Mouse (Mus musculus) retina, adult 2 months (tissue): Measurements from ENCODE around the gene Zfp672.
A peak's percentile ranks its signal among the peaks of the same experiment; 100 is the strongest.
"Not testable (repeated sequence)": the region's sequence is repeated elsewhere in the genome, so short reads cannot be mapped to it uniquely, and the experiment has no call there.

ENCODE experiments used
- DNase-seq: peaks from one replicate; pipeline ENCODE4 v3.0.0-alpha.2; 2012; ENCODE audit warnings: low read depth, low spot score

Gene Zfp672

GRCm38 (mm10) chr11:58324614-58325229 is 5.4 kb downstream of the Zfp672 start:
- no peak for DNase-seq

GRCm38 (mm10) chr11:58323570-58324340 is 6.4 kb downstream of the Zfp672 start:
- DNase-seq: no peak

- DNase-seq: peak; percentile 94
These were observed 7.1 kb downstream of the Zfp672 start for GRCm38 (mm10) chr11:58322824-58323569.

GRCm38 (mm10) chr11:58316768-58317390 is 13.3 kb downstream of the Zfp672 start:
- no peak for DNase-seq

- no peak for DNase-seq
These were observed 13.8 kb downstream of the Zfp672 start for GRCm38 (mm10) chr11:58316344-58316743.

- no peak for DNase-seq
These were observed 14.5 kb downstream of the Zfp672 start for GRCm38 (mm10) chr11:58315536-58316168.

- no peak for DNase-seq
These were observed 16.1 kb downstream of the Zfp672 start for GRCm38 (mm10) chr11:58314069-58314468.

- DNase-seq: no peak
These were observed 21.5 kb downstream of the Zfp672 start for GRCm38 (mm10) chr11:58308661-58309060.

GRCm38 (mm10) chr11:58307411-58308080 is 22.6 kb downstream of the Zfp672 start:
- no peak for DNase-seq

- peak; percentile 79 for DNase-seq
These were observed 23.3 kb downstream of the Zfp672 start, which contains the start of gene Zfp692 for GRCm38 (mm10) chr11:58306860-58307308. Gene Zfp692, plus strand, starts transcription at chr11:58307069.

GRCm38 (mm10) chr11:58305299-58305698 is 24.8 kb downstream of the Zfp672 start:
- not testable (repeated sequence) for DNase-seq

- DNase-seq: no peak
These were observed 26.5 kb downstream of the Zfp672 start for GRCm38 (mm10) chr11:58303594-58303993.

- no peak for DNase-seq
These were observed 27.2 kb downstream of the Zfp672 start for GRCm38 (mm10) chr11:58302774-58303445.

- DNase-seq: peak; percentile 89
These were observed 28.0 kb downstream of the Zfp672 start for GRCm38 (mm10) chr11:58301837-58302754.

- no peak for DNase-seq
These were observed 29.1 kb downstream of the Zfp672 start for GRCm38 (mm10) chr11:58301057-58301456.

GRCm38 (mm10) chr11:58297396-58297795 is 32.7 kb downstream of the Zfp672 start:
- no peak for DNase-seq

GRCm38 (mm10) chr11:58292791-58293190 is 37.3 kb downstream of the Zfp672 start:
- DNase-seq: no peak

GRCm38 (mm10) chr11:58290812-58291211 is 39.3 kb downstream of the Zfp672 start:
- DNase-seq: no peak
